Mouse (Mus musculus): ENCODE results near the gene Atxn7l3b. TPM values are rescaled to one million over a fixed set of nuclear protein-coding genes. Genes with fewer than 3 reads are reported as not detected.
A peak's percentile ranks its signal among the peaks of the same experiment; 100 is the strongest.

Atxn7l3b gene
- polyA plus RNA-seq, 2 experiments, result 14.2 to 30.0 TPM

- peak overlapping the region; percentile 75 for H3K4me2 ChIP-seq (ENCODE audit: low read depth)
- ATAC-seq (ENCODE audit: insufficient read depth), result no peak
- H3K4me3 ChIP-seq (ENCODE audit: insufficient read depth in 1 of 2, low read depth in 2 of 2, low read length in 2 of 2), result peak overlapping the region in 1 of 2 experiments; percentile 88; a peak in 1 of 4 replicates
- no peak overlapping the region for H3K27ac ChIP-seq
- no peaks in the 10 kb centered on the region for H3K27me3 ChIP-seq (ENCODE audit: control insufficient read depth, insufficient read depth, low read length)
- TF ChIP-seq CTCF (IDR thresholded peaks at IDR 0.05; ENCODE audit: low read depth), result no peak
- no peak for TF ChIP-seq EP300 (IDR thresholded peaks at IDR 0.05; ENCODE audit: low read depth)
- no peak for DNase-seq (ENCODE audit: low read depth in 3 of 3, low spot score in 3 of 3)
- H3K9ac ChIP-seq (replicated peaks), result no peak overlapping the region
- no peaks in the 10 kb centered on the region; the same call in none of the 2 replicates for H3K36me3 ChIP-seq (replicated peaks; ENCODE audit: control insufficient read depth, insufficient read depth, low read depth)
- peaks cover 8 to 14% of the 10 kb centered on the region in 2 experiments; a peak in 3 of 4 replicates for H3K4me1 ChIP-seq (replicated peaks; ENCODE audit: control insufficient read depth in 2 of 2, insufficient read depth in 2 of 2, low read length in 1 of 2)
- H3K9me3 ChIP-seq (ENCODE audit: control insufficient read depth, low read length), result no peaks in the 10 kb centered on the region
Observed at GRCm38 (mm10) chr10:112926961-112927360, 1.8 kb downstream of the Atxn7l3b start.

- no peak overlapping the region for H3K4me3 ChIP-seq (ENCODE audit: insufficient read depth in 1 of 2, low read depth in 2 of 2, low read length in 2 of 2)
- WGBS (ENCODE audit: insufficient replicate concordance), result 80% methylated on average over 2 of the region's 2 CpGs
- no peaks in the 10 kb centered on the region; the same call in none of the 2 replicates for H3K36me3 ChIP-seq (replicated peaks; ENCODE audit: control insufficient read depth, insufficient read depth, low read depth)
- H3K4me2 ChIP-seq (ENCODE audit: low read depth), result peak overlapping the region; percentile 16
- no peak overlapping the region for H3K27ac ChIP-seq
- no peak for DNase-seq (ENCODE audit: low read depth in 3 of 3, low spot score in 3 of 3)
- H3K27me3 ChIP-seq (ENCODE audit: control insufficient read depth, insufficient read depth, low read length), result no peaks in the 10 kb centered on the region
- peaks cover 8 to 14% of the 10 kb centered on the region in 2 experiments; a peak in 3 of 4 replicates for H3K4me1 ChIP-seq (replicated peaks; ENCODE audit: control insufficient read depth in 2 of 2, insufficient read depth in 2 of 2, low read length in 1 of 2)
- no peak for ATAC-seq (ENCODE audit: insufficient read depth)
- no peaks in the 10 kb centered on the region for H3K9me3 ChIP-seq (ENCODE audit: control insufficient read depth, low read length)
- TF ChIP-seq CTCF (IDR thresholded peaks at IDR 0.05; ENCODE audit: low read depth), result no peak
- no peak for TF ChIP-seq EP300 (IDR thresholded peaks at IDR 0.05; ENCODE audit: low read depth)
- H3K9ac ChIP-seq (replicated peaks), result no peak overlapping the region
Observed at GRCm38 (mm10) chr10:112926271-112926670, 2.5 kb downstream of the Atxn7l3b start.

- H3K36me3 ChIP-seq (replicated peaks; ENCODE audit: control insufficient read depth, insufficient read depth, low read depth), result no peaks in the 10 kb centered on the region
- 54% methylated on average over 5 of the region's 5 CpGs for WGBS (ENCODE audit: insufficient replicate concordance)
- no peak overlapping the region for H3K27ac ChIP-seq
Observed at GRCm38 (mm10) chr10:112916575-112917190, 12.1 kb downstream of the Atxn7l3b start.

GRCm38 (mm10) chr10:112900243-112900642 lies 28.6 kb downstream of the Atxn7l3b start:
- DNase-seq (ENCODE audit: low read depth in 3 of 3, low spot score in 3 of 3), result no peak
- 70% methylated on average over 7 of the region's 7 CpGs for WGBS (ENCODE audit: insufficient replicate concordance)
- no peaks in the 10 kb centered on the region for H3K36me3 ChIP-seq (replicated peaks; ENCODE audit: control insufficient read depth, insufficient read depth, low read depth)
- H3K4me3 ChIP-seq (ENCODE audit: insufficient read depth in 1 of 2, low read depth in 2 of 2, low read length in 2 of 2), result no peak overlapping the region
- TF ChIP-seq EP300 (IDR thresholded peaks at IDR 0.05; ENCODE audit: low read depth) (no peak), CTCF (IDR thresholded peaks at IDR 0.05; ENCODE audit: low read depth) (no peak)
- no peak for ATAC-seq (ENCODE audit: insufficient read depth)
- H3K4me1 ChIP-seq (replicated peaks; ENCODE audit: control insufficient read depth in 2 of 2, insufficient read depth in 2 of 2, low read length in 1 of 2), result no peaks in the 10 kb centered on the region
- no peak overlapping the region for H3K9ac ChIP-seq (replicated peaks)
- H3K27ac ChIP-seq, result no peak overlapping the region
- no peaks in the 10 kb centered on the region for H3K27me3 ChIP-seq (ENCODE audit: control insufficient read depth, insufficient read depth, low read length)
- H3K9me3 ChIP-seq (ENCODE audit: control insufficient read depth, low read length), result no peaks in the 10 kb centered on the region
- H3K4me2 ChIP-seq (ENCODE audit: low read depth), result no peak overlapping the region

More at GRCm38 (mm10) chr10:112916575-112917190, 12.1 kb downstream of the Atxn7l3b start:
- DNase-seq (ENCODE audit: low read depth in 3 of 3, low spot score in 3 of 3) (no peak), ATAC-seq (ENCODE audit: insufficient read depth) (no peak)
- Histone ChIP-seq H3K4me1 (replicated peaks; ENCODE audit: control insufficient read depth in 2 of 2, insufficient read depth in 2 of 2, low read length in 1 of 2) (no peaks in the 10 kb centered on the region), H3K9ac (replicated peaks) (no peak overlapping the region), H3K9me3 (ENCODE audit: control insufficient read depth, low read length) (no peaks in the 10 kb centered on the region), H3K27me3 (ENCODE audit: control insufficient read depth, insufficient read depth, low read length) (no peaks in the 10 kb centered on the region), H3K4me3 (ENCODE audit: insufficient read depth in 1 of 2, low read depth in 2 of 2, low read length in 2 of 2) (no peak overlapping the region), H3K4me2 (ENCODE audit: low read depth) (no peak overlapping the region)
- no peak for TF ChIP-seq EP300 (IDR thresholded peaks at IDR 0.05; ENCODE audit: low read depth)
- TF ChIP-seq CTCF (IDR thresholded peaks at IDR 0.05; ENCODE audit: low read depth), result no peak

- no peak for DNase-seq (ENCODE audit: low read depth in 3 of 3, low spot score in 3 of 3)
- no peaks in the 10 kb centered on the region for H3K27me3 ChIP-seq (ENCODE audit: control insufficient read depth, insufficient read depth, low read length)
- no peaks in the 10 kb centered on the region for H3K36me3 ChIP-seq (replicated peaks; ENCODE audit: control insufficient read depth, insufficient read depth, low read depth)
- no peaks in the 10 kb centered on the region for H3K4me1 ChIP-seq (replicated peaks; ENCODE audit: control insufficient read depth in 2 of 2, insufficient read depth in 2 of 2, low read length in 1 of 2)
- TF ChIP-seq EP300 (IDR thresholded peaks at IDR 0.05; ENCODE audit: low read depth) (no peak), CTCF (IDR thresholded peaks at IDR 0.05; ENCODE audit: low read depth) (no peak)
- no peak overlapping the region for H3K4me2 ChIP-seq (ENCODE audit: low read depth)
- ATAC-seq (ENCODE audit: insufficient read depth), result no peak
- no peak overlapping the region for H3K9ac ChIP-seq (replicated peaks)
- H3K4me3 ChIP-seq (ENCODE audit: insufficient read depth in 1 of 2, low read depth in 2 of 2, low read length in 2 of 2), result no peak overlapping the region
- H3K9me3 ChIP-seq (ENCODE audit: control insufficient read depth, low read length), result no peaks in the 10 kb centered on the region
- no peak overlapping the region for H3K27ac ChIP-seq
- WGBS (ENCODE audit: insufficient replicate concordance), result 52% methylated on average over 3 of the region's 3 CpGs
Observed at GRCm38 (mm10) chr10:112899796-112900195, 29.0 kb downstream of the Atxn7l3b start.

All from liver, embryonic 14.5 days (tissue).